ENCODE assay signal across 23 mouse cellular contexts in the genomic region with DNA sequence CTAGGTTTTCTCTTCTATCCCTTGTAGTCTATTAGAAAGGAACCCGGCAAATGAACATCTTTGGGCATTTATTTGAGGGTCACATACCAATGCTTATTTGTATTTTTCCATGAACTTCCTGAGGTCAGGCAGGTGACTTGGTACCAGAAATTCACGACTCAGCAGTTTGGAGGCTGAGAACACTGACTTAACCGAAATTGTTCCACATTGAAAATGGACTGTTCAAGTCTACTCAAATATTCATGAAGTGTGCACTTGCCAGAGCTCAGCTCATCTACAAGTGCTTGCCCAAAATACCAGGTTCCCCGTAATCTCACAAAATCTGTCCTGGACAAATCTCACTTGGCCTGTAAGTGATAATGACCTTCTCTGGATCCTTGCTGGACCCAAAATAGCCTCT. TPM values are rescaled to one million over a fixed set of nuclear protein-coding genes. Genes with fewer than 3 reads are reported as not detected.
"Had no signal": no experiment of that assay in that cellular context is flagged by ENCODE, and none has a peak within 500 bp of the region (broad histone marks: within the 10 kb centered on the region; RNA-seq: fewer than 3 reads in every experiment).

No protein-coding gene starts in this region.

- H3K36me3 ChIP-seq: limb, embryonic 13.5 days; liver, embryonic 12.5 days; liver, embryonic 15.5 days; lung, embryonic 15.5 days had no signal

- ATAC-seq: intestine, embryonic 16.5 days; liver, embryonic 12.5 days had no signal

- H3K27me3 ChIP-seq: limb, embryonic 13.5 days had no signal

- H3K9ac ChIP-seq: limb, embryonic 13.5 days; liver, embryonic 12.5 days; liver, embryonic 15.5 days; lung, embryonic 15.5 days had no signal

- H3K9me3 ChIP-seq: limb, embryonic 13.5 days; liver, embryonic 12.5 days; liver, embryonic 15.5 days; lung, embryonic 15.5 days had no signal

- H3K27ac ChIP-seq: kidney, postnatal 0 days; limb, embryonic 13.5 days; liver, embryonic 12.5 days; liver, embryonic 15.5 days; lung, embryonic 15.5 days had no signal

- H3K4me1 ChIP-seq: liver, embryonic 12.5 days; liver, embryonic 15.5 days; lung, embryonic 15.5 days had no signal

- H3K4me2 ChIP-seq: limb, embryonic 13.5 days; liver, embryonic 12.5 days; liver, embryonic 15.5 days; lung, embryonic 15.5 days; midbrain, embryonic 11.5 days had no signal

- DNase-seq: kidney, postnatal 36 days; left cerebral cortex, postnatal 4 days; liver; lung, adult 18-20 months; lung, postnatal 10 days; lung, postnatal 4 days; midbrain, embryonic 14.5 days; right cerebral cortex, postnatal 14 days; right cerebral cortex, postnatal 4 days; thymus, postnatal 25 days had no signal

- H3K4me3 ChIP-seq: limb, embryonic 13.5 days; liver, embryonic 12.5 days; liver, embryonic 15.5 days; lung, embryonic 15.5 days had no signal

RNA-seq across cellular contexts. Expression of a gene that starts 41.6 kb away (rescaled TPM):
- polyA plus RNA-seq: intestine, embryonic 16.5 days; kidney, embryonic 14.5 days; kidney, postnatal 0 days; liver, embryonic 12.5 days; liver, embryonic 15.5 days; lung, embryonic 15.5 days; midbrain, embryonic 14.5 days; midbrain, postnatal 0 days; neural tube, embryonic 11.5 days; neural tube, embryonic 14.5 days; stomach, embryonic 14.5 days; thymus, postnatal 0 days had no signal
